Mouse (Mus musculus) CH12.LX (cell line): ENCODE measurements at regions not wholly inside any gene's neighbourhood (a gene's known extent, or its start where the extent isn't known, plus 50 kb on each side); places are given as distances from the start of the nearest gene placed in this dataset.

Experiments used
- DNase-seq: peaks from one replicate; pipeline ENCODE4 v3.0.0-alpha.2; 2013; ENCODE audit errors: extremely low read depth
- H3K27ac ChIP-seq: 2 replicates; pipeline ENCODE4 v1.5.1; 2012; ENCODE audit warnings: low read depth, mild to moderate bottlenecking, control low read depth, moderate library complexity; ENCODE audit not compliant: insufficient read depth
- H3K27me3 ChIP-seq: replicated peaks from 2 replicates; pipeline ENCODE3; 2012; ENCODE audit warnings: inconsistent platforms
- H3K36me3 ChIP-seq, 2 experiments: replicated peaks in 1 of 2; 2 replicates each; pipeline versions ENCODE3 to v1.6.1; 2012; ENCODE audit warnings: inconsistent platforms in 1 of 2, low read length in 1 of 2, mild to moderate bottlenecking in 1 of 2, mixed read lengths in 1 of 2, moderate library complexity in 1 of 2; ENCODE audit not compliant: control insufficient read depth in 1 of 2, insufficient read depth in 1 of 2
- H3K4me1 ChIP-seq, 2 experiments: 2 replicates each; pipeline ENCODE4 v1.6.1; 2012; ENCODE audit warnings: inconsistent platforms in 1 of 2, moderate library complexity in 1 of 2; ENCODE audit not compliant: insufficient read depth in 2 of 2, control insufficient read depth in 1 of 2
- H3K4me2 ChIP-seq: 2 replicates; pipeline ENCODE4 v1.6.1; 2012; ENCODE audit warnings: low read depth, mild to moderate bottlenecking, control low read depth; ENCODE audit not compliant: poor library complexity, insufficient read depth, severe bottlenecking
- H3K4me3 ChIP-seq, 3 experiments: fragments of 150-350 bp in 1 of 3; sonication (generic) in 1 of 3; replicated peaks in 1 of 3; 2 replicates each; pipeline versions ENCODE3 to v1.5.1; 2011 to 2012; ENCODE audit warnings: low read depth in 2 of 3, low read length in 2 of 3, mild to moderate bottlenecking in 2 of 3, moderate library complexity in 2 of 3, control low read depth in 1 of 3, improper control_type of control experiment in 1 of 3, inconsistent platforms in 1 of 3, mixed read lengths in 1 of 3; ENCODE audit not compliant: poor library complexity in 1 of 3
- H3K79me2 ChIP-seq: replicated peaks from 2 replicates; pipeline ENCODE4 v1.6.1; 2012; ENCODE audit warnings: mild to moderate bottlenecking, moderate library complexity; ENCODE audit not compliant: control insufficient read depth, poor library complexity, insufficient read depth, severe bottlenecking; ENCODE audit errors: extremely low read depth
- H3K9ac ChIP-seq: 2 replicates; pipeline ENCODE4 v1.6.1; 2012; ENCODE audit warnings: low read depth, mild to moderate bottlenecking, control low read depth, moderate library complexity; ENCODE audit not compliant: insufficient read depth
- H3K9me3 ChIP-seq: replicated peaks from 2 replicates; pipeline ENCODE3; 2012; ENCODE audit warnings: low read length, inconsistent platforms, mixed read lengths
- BHLHE40 ChIP-seq: IDR thresholded peaks from 2 replicates; pipeline ENCODE4 v1.6.1; 2011; ENCODE audit warnings: mild to moderate bottlenecking, low read depth, low read length, improper control_type of control experiment
- CHD1 ChIP-seq: IDR thresholded peaks from 2 replicates; pipeline ENCODE4 v1.6.1; 2012; ENCODE audit warnings: low read depth, low read length, improper control_type of control experiment, inconsistent platforms
- CHD2 ChIP-seq: IDR thresholded peaks from 2 replicates; pipeline ENCODE4 v1.6.1; 2011; ENCODE audit warnings: low read length, improper control_type of control experiment
- CTCF ChIP-seq, 2 experiments: IDR thresholded peaks in 1 of 2; conservative IDR thresholded peaks in 1 of 2; 2 replicates each; pipeline ENCODE4 v1.5.1; 2011 to 2012; ENCODE audit warnings: low read depth in 2 of 2, low read length in 2 of 2, improper control_type of control experiment in 1 of 2, inconsistent platforms in 1 of 2, mild to moderate bottlenecking in 1 of 2, moderate library complexity in 1 of 2
- ETS1 ChIP-seq: conservative IDR thresholded peaks from 2 replicates; pipeline ENCODE4 v1.6.1; 2012; ENCODE audit warnings: low read depth, mild to moderate bottlenecking, inconsistent platforms, low read length, improper control_type of control experiment, moderate library complexity
- IRF4 ChIP-seq: IDR thresholded peaks from 2 replicates; pipeline ENCODE4 v1.6.1; 2014; ENCODE audit warnings: low read depth, mild to moderate bottlenecking, inconsistent platforms, low read length, improper control_type of control experiment
- JUN ChIP-seq: IDR thresholded peaks from 2 replicates; pipeline ENCODE4 v1.6.1; 2011; ENCODE audit warnings: low read depth, mild to moderate bottlenecking, low read length, improper control_type of control experiment, moderate library complexity; ENCODE audit not compliant: insufficient read depth
- JUND ChIP-seq: conservative IDR thresholded peaks from 2 replicates; pipeline ENCODE4 v1.6.1; 2011; ENCODE audit warnings: low read depth, low read length, improper control_type of control experiment
- KAT2A ChIP-seq: IDR thresholded peaks from 2 replicates; pipeline ENCODE4 v1.6.1; 2012; ENCODE audit warnings: low read length, improper control_type of control experiment, inconsistent platforms; ENCODE audit not compliant: insufficient replicate concordance
- MAX ChIP-seq: IDR thresholded peaks from 2 replicates; pipeline ENCODE4 v1.6.1; 2011; ENCODE audit warnings: low read length, improper control_type of control experiment
- MXI1 ChIP-seq: IDR thresholded peaks from 2 replicates; pipeline ENCODE4 v1.6.1; 2011; ENCODE audit warnings: mild to moderate bottlenecking, low read depth, low read length, improper control_type of control experiment
- MYC ChIP-seq: IDR thresholded peaks from 2 replicates; pipeline ENCODE4 v1.6.1; 2011; ENCODE audit warnings: low read depth, mild to moderate bottlenecking, improper control_type of control experiment, low read length
- NELFE ChIP-seq: IDR thresholded peaks from 2 replicates; pipeline ENCODE4 v1.6.1; 2011; ENCODE audit warnings: low read depth, low read length, improper control_type of control experiment
- NRF1 ChIP-seq: IDR thresholded peaks from 2 replicates; pipeline ENCODE4 v1.6.1; 2014; ENCODE audit warnings: low read depth, mild to moderate bottlenecking, inconsistent platforms, low read length, improper control_type of control experiment, moderate library complexity
- POLR2A ChIP-seq: IDR thresholded peaks from 2 replicates; pipeline ENCODE4 v1.6.1; 2011; ENCODE audit warnings: low read depth, mild to moderate bottlenecking, improper control_type of control experiment, low read length
- POLR2AphosphoS2 ChIP-seq: IDR thresholded peaks from 2 replicates; pipeline ENCODE4 v1.6.1; 2011; ENCODE audit warnings: low read depth, low read length, improper control_type of control experiment
- RCOR1 ChIP-seq: conservative IDR thresholded peaks from 2 replicates; pipeline ENCODE4 v1.6.1; 2012; ENCODE audit warnings: low read depth, mild to moderate bottlenecking, inconsistent platforms, low read length, improper control_type of control experiment
- TBP ChIP-seq: conservative IDR thresholded peaks from 2 replicates; pipeline ENCODE4 v1.6.1; 2011; ENCODE audit warnings: low read depth, low read length, improper control_type of control experiment
- TCF12 ChIP-seq: IDR thresholded peaks from 2 replicates; pipeline ENCODE4 v1.6.1; 2014; ENCODE audit warnings: low read depth, mild to moderate bottlenecking, inconsistent platforms, low read length, improper control_type of control experiment
- UBTF ChIP-seq: IDR thresholded peaks from 2 replicates; pipeline ENCODE4 v1.6.1; 2012; ENCODE audit warnings: low read depth, mild to moderate bottlenecking, inconsistent platforms, low read length, improper control_type of control experiment, moderate library complexity
- USF1 ChIP-seq: IDR thresholded peaks from 2 replicates; pipeline ENCODE4 v1.6.1; 2014; ENCODE audit warnings: low read depth, mild to moderate bottlenecking, inconsistent platforms, low read length, improper control_type of control experiment
- USF2 ChIP-seq: conservative IDR thresholded peaks from 2 replicates; pipeline ENCODE4 v1.6.1; 2011; ENCODE audit warnings: low read depth, low read length, improper control_type of control experiment
- ZC3H11A ChIP-seq: IDR thresholded peaks from 2 replicates; pipeline ENCODE4 v1.6.1; 2012; ENCODE audit warnings: low read depth, mild to moderate bottlenecking, inconsistent platforms, low read length, improper control_type of control experiment
- dilution Hi-C: fragments of 300-500 bp; cut with MboI; formaldehyde crosslinking; loops from 2 replicates; pipeline ENCODE4 v1.14.3; 2020; ENCODE audit warnings: low sequenced_read_pairs; ENCODE audit not compliant: extremely low pct_unique_long_range_greater_than_20kb, extremely low pct_ligation_motif_present
- in situ Hi-C: fragments of 300-500 bp; cut with MboI; formaldehyde crosslinking; loops from 3 replicates; pipeline ENCODE4 v1.14.3; 2019; ENCODE audit warnings: low sequenced_read_pairs, low pct_ligation_motif_present, low pct_unique_long_range_greater_than_20kb, mixed read lengths

DNA sequence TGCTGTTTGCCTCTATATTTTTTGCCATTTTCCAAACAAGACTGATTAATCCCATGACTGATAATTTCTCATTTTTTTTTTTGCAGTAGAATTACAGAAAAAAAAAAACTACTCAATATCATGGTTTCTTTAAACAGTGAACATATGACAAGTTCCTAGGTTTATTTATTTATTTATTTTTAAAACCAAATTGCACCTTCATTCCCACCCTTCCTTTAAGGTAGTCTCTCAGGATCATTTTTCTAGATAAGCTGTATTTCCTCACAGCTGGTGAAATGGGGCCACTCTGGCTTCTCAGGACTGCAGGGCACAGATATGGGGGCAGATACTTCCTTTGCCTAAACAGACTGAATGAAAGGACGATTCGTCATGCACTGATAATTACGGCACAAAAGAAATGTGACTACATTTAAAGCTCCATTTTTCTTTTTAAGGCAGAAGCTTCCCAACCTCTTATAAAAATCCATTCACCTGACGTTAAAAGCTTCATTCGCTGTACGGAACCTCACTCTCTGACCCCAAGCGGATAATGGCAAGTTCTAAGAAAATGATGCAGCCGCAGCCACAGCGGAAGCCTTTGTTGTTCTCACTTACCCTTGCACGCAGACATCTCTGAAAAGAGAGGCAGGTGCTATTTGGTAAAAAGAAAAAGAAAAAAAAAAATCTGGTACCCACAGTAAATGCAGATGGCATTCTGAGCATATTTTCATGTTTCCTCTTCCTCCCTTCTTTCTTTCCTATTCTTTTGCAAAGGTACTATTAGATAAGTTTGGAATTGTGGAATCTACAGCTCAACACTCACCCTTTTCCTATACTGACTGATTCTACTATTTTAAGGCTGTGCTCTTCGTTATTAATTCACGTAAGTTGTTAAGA, 69.1 kb upstream of the Tet2 start:
- Histone ChIP-seq H3K36me3 (no peaks in the 10 kb centered on the region), H3K4me1 (peaks cover 3 to 12% of the 10 kb centered on the region in 2 experiments; a peak in 2 of 4 replicates), H3K4me3 (no peak overlapping the region), H3K27me3 (no peaks in the 10 kb centered on the region), H3K4me2 (no peak overlapping the region), H3K79me2 (no peaks in the 10 kb centered on the region), H3K27ac (no peak overlapping the region), H3K9me3 (no peaks in the 10 kb centered on the region)
- no peak for DNase-seq
- dilution Hi-C loops (no loop called here), in situ Hi-C loops (no loop called here)
- no peak for TF ChIP-seq NELFE
- no peak for TF ChIP-seq UBTF
- TF ChIP-seq RCOR1: no peak
- no peak for TF ChIP-seq BHLHE40
- TF ChIP-seq CHD1: no peak
- TF ChIP-seq ZC3H11A: no peak
- no peak for TF ChIP-seq NRF1
- no peak for TF ChIP-seq POLR2AphosphoS2
- TF ChIP-seq KAT2A: no peak
- TF ChIP-seq USF2: no peak
- TF ChIP-seq CTCF (conservative IDR thresholded peaks at IDR 0.05 in 1 of 2, IDR thresholded peaks at IDR 0.05 in 1 of 2; ENCODE audit: low read depth in 2 of 2, low read length in 2 of 2): no peak
- TF ChIP-seq, all 38 proteins: peak for 0
- no peak overlapping the region for H3K9ac ChIP-seq

DNA sequence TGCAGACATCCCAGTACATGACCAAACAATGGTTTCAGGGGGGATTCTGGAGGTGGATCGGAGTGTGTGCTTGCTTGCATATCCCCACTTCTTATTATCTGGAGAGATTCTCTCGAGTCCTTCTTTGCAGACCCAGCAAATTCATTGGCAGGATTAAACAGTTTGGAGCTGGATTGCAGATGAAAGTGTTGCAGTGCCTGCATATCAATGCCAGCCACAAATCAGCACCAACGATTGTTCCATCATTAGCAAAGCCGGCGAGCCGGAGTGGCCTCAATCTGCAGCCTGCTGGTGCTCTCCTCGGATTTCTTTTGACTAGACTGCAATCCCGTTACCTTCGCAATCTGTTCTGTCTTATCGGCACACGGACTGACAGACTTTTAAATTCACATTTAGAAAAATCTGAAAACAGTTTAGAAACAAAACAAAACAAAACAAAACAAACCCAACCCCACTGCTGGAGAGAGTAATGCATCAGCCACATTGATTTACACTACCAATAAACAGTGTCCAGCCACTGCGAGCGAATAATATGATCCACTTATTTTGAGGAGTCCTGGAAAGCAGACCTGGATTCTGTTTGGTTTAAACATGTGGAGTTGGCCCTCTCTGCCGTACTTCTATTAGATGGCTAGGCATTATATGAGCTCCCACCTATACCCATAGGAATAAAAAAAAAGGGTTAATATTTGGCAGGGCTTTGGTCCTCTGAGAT, 69.9 kb upstream of the Tet2 start:
- no peaks in the 10 kb centered on the region for H3K79me2 ChIP-seq
- H3K4me3 ChIP-seq: no peak overlapping the region
- H3K4me2 ChIP-seq: no peak overlapping the region
- no peaks in the 10 kb centered on the region for H3K27me3 ChIP-seq
- H3K9ac ChIP-seq: no peak overlapping the region
- no peak overlapping the region for H3K27ac ChIP-seq
- no peaks in the 10 kb centered on the region for H3K9me3 ChIP-seq
- peaks cover 2 to 13% of the 10 kb centered on the region in 2 experiments; a peak in 2 of 4 replicates for H3K4me1 ChIP-seq
- DNase-seq: no peak
- TF ChIP-seq POLR2A (no peak), MAX (no peak), ETS1 (no peak), USF1 (no peak), UBTF (no peak), JUN (no peak), MYC (no peak), IRF4 (no peak), MXI1 (no peak), JUND (no peak), CHD2 (no peak), ZC3H11A (no peak), TCF12 (no peak), TBP (no peak)
- TF ChIP-seq, all 38 proteins: peak for 0
- dilution Hi-C loops (no loop called here), in situ Hi-C loops (no loop called here)
- H3K36me3 ChIP-seq: no peaks in the 10 kb centered on the region
